Mouse (Mus musculus): ENCODE data around the gene Bclaf3. TPM values are rescaled to one million over a fixed set of nuclear protein-coding genes. Genes with fewer than 3 reads are reported as not detected.

Bclaf3 gene
- polyA plus RNA-seq (2017; shearing (Covaris generic)) = 26.6 TPM

GRCm38 (mm10) chrX:159526388-159526787 lies at the start of gene Bclaf3:
Bclaf3 (plus strand) TSS chrX:159526688.

GRCm38 (mm10) chrX:159626907-159627587 lies 100.6 kb downstream of the Bclaf3 start, which contains the start of gene Sh3kbp1:
Sh3kbp1 (plus strand) TSS chrX:159627272.

Other genes with a start within 250 kb of the Bclaf3 start
- 33.9 TPM for gene Eif1ax, start 154.5 kb upstream of the Bclaf3 start, polyA plus RNA-seq (2017; shearing (Covaris generic))
- gene Map7d2, start 112.1 kb upstream of the Bclaf3 start, polyA plus RNA-seq (2017; shearing (Covaris generic)) = not detected
- gene Sh3kbp1, start 100.6 kb downstream of the Bclaf3 start, polyA plus RNA-seq (2017; shearing (Covaris generic)) = 432 TPM

Measured in effector memory CD4-positive, alpha-beta T cell, adult 5 months (primary cell).